ENCODE assay signal across 12 mouse cellular contexts in the genomic region with DNA sequence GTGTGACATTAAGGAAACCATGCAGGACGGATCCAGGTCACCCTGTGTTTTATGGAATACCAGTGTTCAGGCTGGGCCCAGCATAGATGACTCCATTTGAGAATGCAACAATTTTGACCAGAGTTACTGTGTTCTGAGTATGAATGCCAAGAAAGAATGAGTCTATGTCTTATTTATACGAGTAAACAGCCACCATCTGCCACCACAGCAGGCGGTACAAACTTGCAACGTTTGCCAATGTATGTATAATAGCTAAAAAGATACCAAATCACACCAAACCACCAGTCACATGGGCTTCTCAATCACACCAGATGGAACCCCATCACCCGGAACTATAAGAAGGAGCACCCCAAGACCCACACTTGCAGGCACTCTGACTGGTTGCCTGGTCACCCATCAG.
A peak's percentile ranks its signal among the peaks of the same experiment; 100 is the strongest.
DNase-seq lines count a peak whose midpoint lies in the region; ATAC-seq lines count a peak whose summit lies in the region.
"Had no signal": no experiment of that assay in that cellular context is flagged by ENCODE, and none has a peak within 500 bp of the region (broad histone marks: within the 10 kb centered on the region; RNA-seq: fewer than 3 reads in every experiment).

No protein-coding gene starts in this region.

- no peak for ATAC-seq in cerebellum, adult (ENCODE audit: insufficient number of reproducible peaks, low FRiP score, low TSS enrichment)
- ATAC-seq: lung, postnatal 0 days had no signal

- DNase-seq in cerebellum, adult 11-12 months = peak; percentile 9
- peak; percentile 14 for DNase-seq in cerebellum, adult 8-10 months
- peak; percentile 84 for DNase-seq in layer of hippocampus, adult 9-11 months
- DNase-seq in right cerebral cortex, postnatal 10 days (ENCODE audit: low spot score in 2 of 2) = peak; percentile 47 to 71
- DNase-seq in kidney, postnatal 14 days = no peak
- DNase-seq in thymus, postnatal 36 days = no peak
- no peak for DNase-seq in lung, postnatal 4 days
- DNase-seq: gastrocnemius, postnatal 36 days; kidney, adult 18-20 months; thymus, postnatal 4 days had no signal

Comparison
In these comparisons a context has a peak if more than half of its experiments do, and no peak if none do; other contexts are left out.
1. DNase-seq: peak in cerebellum, adult 11-12 months (single experiment), cerebellum, adult 8-10 months (single experiment), layer of hippocampus, adult 9-11 months (single experiment) and right cerebral cortex, postnatal 10 days (2 of 2); none in kidney, postnatal 14 days (single experiment), thymus, postnatal 36 days (0 of 2) and lung, postnatal 4 days (0 of 2).